Mouse (Mus musculus) kidney, postnatal 25 days (tissue): ENCODE measurements around the gene Prss45.
A peak's percentile ranks its signal among the peaks of the same experiment; 100 is the strongest.
"Not testable (repeated sequence)": the region's sequence is repeated elsewhere in the genome, so short reads cannot be mapped to it uniquely, and the experiment has no call there.

Experiments used
- DNase-seq, 2 experiments: peaks; one replicate each; pipeline ENCODE4 v3.0.0; 2021; ENCODE audit warnings: mixed read lengths in 2 of 2

Gene Prss45

DNA sequence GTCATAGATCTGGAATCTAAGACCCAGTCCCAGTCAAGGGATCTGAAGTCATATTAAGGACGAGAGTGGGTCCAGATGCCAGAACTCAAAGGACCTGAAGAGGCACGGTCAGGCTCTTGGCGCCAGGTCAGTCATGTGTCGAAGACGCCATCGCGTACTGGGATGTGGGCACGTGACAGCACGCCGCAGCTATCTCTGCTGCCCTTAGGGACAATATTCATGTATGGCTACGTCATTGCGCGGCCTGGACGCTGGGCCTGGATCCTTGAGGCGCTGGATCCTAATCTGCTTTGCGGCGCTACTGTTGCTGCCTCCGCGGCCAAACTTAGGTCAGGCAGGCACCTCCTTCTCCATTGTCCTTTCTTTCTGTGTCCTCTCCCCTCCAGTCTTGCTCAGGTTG lies at the start of gene Prss45:
Gene Prss45, plus strand, starts transcription at position 178 of the 400 bp plus-strand sequence.
- DNase-seq: no peak

GRCm38 (mm10) chr9:110788169-110788568 lies 46.2 kb upstream of the Prss45 start:
- DNase-seq: no peak

DNA sequence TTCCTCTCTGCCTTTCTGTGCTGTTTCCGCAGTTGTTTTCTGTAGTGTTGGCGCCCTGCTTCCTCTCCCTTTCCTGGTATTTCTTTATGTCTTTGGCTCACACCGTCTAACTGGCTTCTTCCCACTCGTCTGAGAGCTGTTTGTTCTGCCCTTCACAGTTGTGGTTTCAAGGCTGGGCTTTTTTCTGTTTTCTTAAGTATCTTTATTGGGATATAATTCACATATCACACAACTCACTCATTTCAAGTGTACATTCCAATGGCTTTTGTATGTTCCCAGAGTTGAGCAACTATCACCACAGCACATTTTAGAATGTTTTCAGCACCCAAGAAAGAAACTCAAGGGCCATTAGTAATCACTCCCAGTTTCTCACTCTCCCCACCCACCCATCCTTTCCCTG lies 43.9 kb upstream of the Prss45 start:
- no peak for DNase-seq

GRCm38 (mm10) chr9:110797013-110797412 lies 37.4 kb upstream of the Prss45 start:
- no peak for DNase-seq

- DNase-seq: no peak
These were observed 36.5 kb upstream of the Prss45 start, which contains the start of gene Prss42 for GRCm38 (mm10) chr9:110797866-110798265. Gene Prss42, plus strand, starts transcription at chr9:110798166.

- DNase-seq: no peak
These were observed 33.4 kb upstream of the Prss45 start for GRCm38 (mm10) chr9:110800834-110801479.

- no peak for DNase-seq
These were observed 31.1 kb upstream of the Prss45 start for GRCm38 (mm10) chr9:110803294-110803693.

GRCm38 (mm10) chr9:110810051-110810450 lies 24.3 kb upstream of the Prss45 start:
- no peak for DNase-seq

DNA sequence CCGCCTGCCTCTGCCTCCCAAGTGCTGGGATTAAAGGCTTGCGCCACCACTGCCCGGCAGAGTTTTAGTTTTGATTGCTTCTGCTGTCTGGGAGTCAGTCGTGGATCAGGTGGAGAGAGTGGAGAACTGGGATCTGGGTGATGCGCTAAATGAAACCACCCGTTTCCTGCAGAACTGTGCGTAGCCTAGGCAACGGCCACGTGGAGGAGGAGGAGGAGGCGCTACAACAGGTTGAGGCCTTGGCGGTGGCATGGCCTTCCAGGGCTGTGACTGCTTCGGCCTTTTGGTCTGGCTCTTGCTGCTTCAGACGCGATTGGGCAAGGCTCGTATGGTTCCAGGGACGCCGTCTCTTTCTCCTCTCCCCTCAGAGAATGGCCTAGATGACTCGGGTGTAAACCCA lies 20.6 kb upstream of the Prss45 start, which contains the start of gene Prss44:
Gene Prss44, plus strand, starts transcription at position 206 of the 400 bp plus-strand sequence.
- DNase-seq: no peak

DNA sequence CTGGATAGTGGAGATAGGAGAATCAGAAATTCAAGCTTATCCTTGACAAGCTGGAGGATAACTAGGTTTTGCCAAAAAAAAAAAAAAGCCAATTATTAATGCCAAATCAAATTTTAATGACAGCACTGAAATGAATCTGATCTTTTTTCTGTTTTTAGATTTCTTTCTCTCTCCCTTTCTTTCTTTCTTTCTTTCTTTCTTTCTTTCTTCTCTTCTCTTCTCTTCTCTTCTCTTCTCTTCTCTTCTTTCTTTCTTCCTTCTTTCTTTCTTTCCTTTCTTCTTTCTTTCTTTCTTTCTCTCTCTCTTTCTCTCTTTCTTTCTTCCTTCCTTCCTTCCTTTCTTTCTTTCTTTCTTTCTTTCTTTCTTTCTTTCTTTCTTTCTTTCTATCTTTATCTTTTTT lies 13.8 kb upstream of the Prss45 start:
- not testable (repeated sequence) for DNase-seq

GRCm38 (mm10) chr9:110821436-110821835 lies 13.0 kb upstream of the Prss45 start:
- DNase-seq: peak; percentile 18 to 34

DNA sequence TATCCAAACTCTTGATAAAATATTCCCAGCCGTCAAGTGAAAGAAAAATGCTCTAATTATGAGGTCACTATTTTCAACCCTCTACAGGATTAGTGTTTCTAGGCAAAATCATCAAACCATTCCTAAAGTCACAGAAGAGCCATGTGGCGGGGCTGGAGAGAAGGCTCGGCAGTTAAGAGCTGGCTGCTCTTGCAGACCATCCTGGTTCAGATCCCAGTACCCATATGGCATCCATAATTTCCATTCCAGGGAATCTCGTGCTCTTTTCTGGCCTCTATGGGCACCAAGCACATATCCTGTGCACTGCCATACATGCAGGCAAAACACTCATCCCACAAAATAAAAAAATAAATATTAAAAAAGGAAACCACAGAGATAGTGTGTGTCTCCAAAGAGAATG lies 9.0 kb upstream of the Prss45 start:
- DNase-seq: no peak

DNA sequence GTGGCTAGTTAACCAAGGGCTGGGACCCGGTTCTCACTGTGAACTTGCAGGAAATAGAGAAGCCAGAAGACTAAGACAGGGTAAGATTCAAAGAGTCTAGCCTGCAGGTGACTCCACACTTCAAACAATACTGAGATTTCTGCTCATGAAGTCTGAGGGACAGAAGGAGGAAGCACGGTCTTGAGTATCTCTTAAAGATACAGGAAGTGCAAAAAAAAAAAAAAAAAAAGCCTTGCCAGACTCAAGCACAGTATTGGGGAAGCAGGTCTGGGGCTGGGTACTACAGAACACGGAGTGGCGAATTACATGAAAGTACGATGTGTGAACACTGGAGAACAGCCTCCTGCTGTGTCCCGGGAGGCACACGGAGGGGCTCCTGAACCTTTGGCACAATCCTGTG lies 8.6 kb upstream of the Prss45 start:
- no peak for DNase-seq

- no peak for DNase-seq
These were observed 8.0 kb upstream of the Prss45 start, which contains the start of gene Prss43 for GRCm38 (mm10) chr9:110826390-110826789. Gene Prss43, plus strand, starts transcription at chr9:110826690.

GRCm38 (mm10) chr9:110833021-110833420 lies 1.4 kb upstream of the Prss45 start:
- DNase-seq: no peak

DNA sequence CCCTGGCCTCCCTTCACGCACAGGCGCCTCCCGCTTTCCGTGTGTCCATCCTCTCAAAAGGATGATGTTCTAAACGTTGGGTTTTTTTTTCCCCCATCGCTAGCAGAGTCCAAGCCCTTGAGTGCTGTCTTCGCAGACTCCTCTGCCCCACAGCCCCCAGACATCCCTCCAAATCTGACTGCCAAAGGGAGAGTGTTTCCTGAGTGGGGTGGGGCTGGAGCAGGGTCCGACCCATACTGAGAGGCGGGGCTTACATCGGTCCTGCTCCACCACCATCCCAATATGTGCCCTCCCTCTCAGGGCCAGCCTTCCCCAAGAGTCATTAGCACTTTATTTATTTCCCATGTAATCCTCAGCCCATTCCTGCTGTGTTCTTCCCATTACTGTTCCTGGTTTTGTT lies 573 bp downstream of the Prss45 start:
- no peak for DNase-seq

DNA sequence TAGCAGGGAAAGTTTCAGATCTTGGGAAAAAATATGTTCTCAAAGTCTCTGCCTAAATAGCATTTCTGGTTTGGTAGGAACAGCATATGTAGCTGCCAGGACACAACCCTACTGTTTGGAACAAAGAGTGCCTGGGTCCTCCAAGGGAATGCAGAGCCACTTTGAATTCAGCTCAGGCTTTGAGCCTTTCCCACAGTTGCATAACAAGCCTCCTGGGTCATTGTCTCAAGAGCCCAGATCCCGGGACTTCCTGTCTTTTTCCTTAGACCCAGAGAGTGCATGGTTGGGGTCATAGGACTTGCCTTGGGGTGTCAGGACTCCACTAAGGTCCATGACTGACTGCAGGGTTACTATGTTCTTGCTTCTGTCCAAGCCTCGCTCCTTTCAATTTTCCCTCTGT lies 1.7 kb downstream of the Prss45 start:
- peak in 1 of 2 experiments; percentile 48 for DNase-seq

- no peak for DNase-seq
These were observed 6.5 kb downstream of the Prss45 start for GRCm38 (mm10) chr9:110840905-110841304.

GRCm38 (mm10) chr9:110841438-110841837 lies 7.0 kb downstream of the Prss45 start:
- peak in 1 of 2 experiments; percentile 29 for DNase-seq

GRCm38 (mm10) chr9:110844206-110844605 lies 9.8 kb downstream of the Prss45 start, which contains the start of gene Prss46:
Gene Prss46, plus strand, starts transcription at chr9:110844506.
- no peak for DNase-seq

- no peak for DNase-seq
These were observed 14.8 kb downstream of the Prss45 start for GRCm38 (mm10) chr9:110849162-110849561.

DNA sequence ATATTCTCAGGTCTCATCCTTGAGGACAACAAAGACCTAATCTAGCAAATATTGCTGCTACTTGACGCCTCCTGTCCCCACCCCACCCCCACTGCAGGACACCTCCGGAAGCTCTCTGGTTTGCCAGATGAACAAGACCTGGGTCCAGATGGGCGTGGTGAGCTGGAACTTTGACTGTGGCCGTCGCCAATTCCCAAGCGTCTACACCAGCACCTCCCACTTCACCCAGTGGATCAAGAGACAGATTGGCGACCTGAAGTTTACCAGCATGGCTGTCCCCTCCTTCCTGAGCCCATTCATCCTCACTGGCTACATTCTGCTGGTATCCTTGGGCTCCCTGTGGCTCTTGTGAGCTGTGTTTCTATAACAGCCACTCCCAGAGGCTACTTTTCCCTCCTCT lies 21.5 kb downstream of the Prss45 start:
- DNase-seq: no peak

- DNase-seq: peak; percentile 39 to 64
These were observed 22.5 kb downstream of the Prss45 start for GRCm38 (mm10) chr9:110856920-110857319.

- peak in 1 of 2 experiments; percentile 41 for DNase-seq
These were observed 23.5 kb downstream of the Prss45 start, which contains the start of gene Prss50 for GRCm38 (mm10) chr9:110857781-110858472. Gene Prss50, plus strand, starts transcription at chr9:110857967.
